Mouse (Mus musculus): ENCODE results near the gene Bcam. TPM values are rescaled to one million over a fixed set of nuclear protein-coding genes. Genes with fewer than 3 reads are reported as not detected.

Gene Bcam
- polyA plus RNA-seq, 1 experiment from 2014 or later: 17.5 TPM

DNA sequence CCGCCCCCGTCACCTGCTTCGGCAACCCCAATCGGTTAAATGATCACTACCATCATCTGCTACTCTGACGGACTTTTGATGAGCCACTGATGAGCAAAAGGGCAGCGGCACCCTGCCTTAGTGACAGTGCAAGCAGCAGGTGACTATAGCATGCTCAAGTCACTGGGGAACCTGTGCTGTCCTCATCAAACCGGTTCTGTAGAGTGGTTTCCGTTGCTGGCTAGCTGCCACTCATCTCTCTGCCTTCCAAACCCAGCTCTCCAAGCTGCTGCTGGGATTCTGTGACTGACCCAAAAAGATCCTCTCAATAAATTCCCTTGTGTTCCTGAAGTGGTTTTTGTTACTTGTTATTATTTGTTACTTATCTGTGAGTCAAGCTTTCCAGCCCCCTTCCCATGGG, 7.8 kb upstream of the Bcam start:
- Histone ChIP-seq H3K4me3 (replicated peaks; ENCODE audit: low read length) (no peak overlapping the region), H3K9me3 (ENCODE audit: control insufficient read depth, low read length) (no peaks in the 10 kb centered on the region), H3K27me3 (ENCODE audit: control insufficient read depth, insufficient read depth, low read length) (no peaks in the 10 kb centered on the region), H3K9ac (no peak overlapping the region), H3K4me2 (replicated peaks) (no peak overlapping the region), H3K27ac (no peak overlapping the region), H3K36me3 (replicated peaks; ENCODE audit: control insufficient read depth, insufficient read depth) (no peaks in the 10 kb centered on the region), H3K4me1 (replicated peaks; ENCODE audit: control insufficient read depth, insufficient read depth, low read length) (no peaks in the 10 kb centered on the region)
- ATAC-seq (ENCODE audit: low FRiP score): no peak
- WGBS: 86% methylated on average over 8 of the region's 8 CpGs
- DNase-seq (ENCODE audit: low spot score): no peak

GRCm38 (mm10) chr7:19777049-19777723, 6.4 kb upstream of the Bcam start:
- H3K27me3 ChIP-seq (ENCODE audit: control insufficient read depth, insufficient read depth, low read length): no peaks in the 10 kb centered on the region
- H3K9me3 ChIP-seq (ENCODE audit: control insufficient read depth, low read length): no peaks in the 10 kb centered on the region
- H3K36me3 ChIP-seq (replicated peaks; ENCODE audit: control insufficient read depth, insufficient read depth): no peaks in the 10 kb centered on the region
- no peak overlapping the region for H3K9ac ChIP-seq
- no peak for DNase-seq (ENCODE audit: low spot score)
- no peak for ATAC-seq (ENCODE audit: low FRiP score)
- H3K27ac ChIP-seq: no peak overlapping the region
- no peaks in the 10 kb centered on the region for H3K4me1 ChIP-seq (replicated peaks; ENCODE audit: control insufficient read depth, insufficient read depth, low read length)
- H3K4me2 ChIP-seq (replicated peaks): no peak overlapping the region
- 90% methylated on average over 11 of the region's 11 CpGs for WGBS
- H3K4me3 ChIP-seq (replicated peaks; ENCODE audit: low read length): no peak overlapping the region

DNA sequence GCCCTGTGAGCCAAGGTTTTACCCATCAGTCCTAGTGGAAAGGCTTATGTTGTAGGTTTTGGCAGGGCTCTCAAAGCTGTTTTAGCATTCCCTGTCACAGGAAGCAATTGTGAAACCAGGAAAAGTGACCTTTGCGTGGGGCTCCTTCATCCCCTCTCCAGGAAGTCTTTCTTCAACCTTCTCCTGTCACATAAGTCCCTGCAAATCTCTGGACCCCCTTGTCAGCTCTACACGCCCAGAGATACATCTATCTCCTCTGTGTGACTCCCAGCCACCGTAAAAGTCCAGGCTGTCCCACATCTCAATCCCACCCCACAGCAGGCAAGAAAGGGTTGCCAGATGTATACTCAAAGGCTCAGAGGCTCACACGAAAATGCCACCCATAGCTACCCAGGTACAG, 866 bp upstream of the Bcam start:
- H3K27ac ChIP-seq: no peak overlapping the region
- H3K4me2 ChIP-seq (replicated peaks): no peak overlapping the region
- no peaks in the 10 kb centered on the region for H3K36me3 ChIP-seq (replicated peaks; ENCODE audit: control insufficient read depth, insufficient read depth)
- DNase-seq (ENCODE audit: low spot score): no peak
- 62% methylated on average over 4 of the region's 4 CpGs for WGBS
- no peak for ATAC-seq (ENCODE audit: low FRiP score)
- H3K27me3 ChIP-seq (ENCODE audit: control insufficient read depth, insufficient read depth, low read length): peaks cover 38% of the 10 kb centered on the region
- H3K4me3 ChIP-seq (replicated peaks; ENCODE audit: low read length): no peak overlapping the region
- H3K9ac ChIP-seq: no peak overlapping the region
- no peaks in the 10 kb centered on the region for H3K9me3 ChIP-seq (ENCODE audit: control insufficient read depth, low read length)
- peaks cover 6% of the 10 kb centered on the region for H3K4me1 ChIP-seq (replicated peaks; ENCODE audit: control insufficient read depth, insufficient read depth, low read length)

GRCm38 (mm10) chr7:19770375-19770754, 451 bp downstream of the Bcam start:
- under 1% methylated on average over 28 of the region's 28 CpGs for WGBS
- Histone ChIP-seq H3K27me3 (ENCODE audit: control insufficient read depth, insufficient read depth, low read length) (peaks cover 38% of the 10 kb centered on the region), H3K4me1 (replicated peaks; ENCODE audit: control insufficient read depth, insufficient read depth, low read length) (peaks cover 6% of the 10 kb centered on the region), H3K36me3 (replicated peaks; ENCODE audit: control insufficient read depth, insufficient read depth) (no peaks in the 10 kb centered on the region), H3K4me2 (replicated peaks) (peak overlapping the region; percentile 68), H3K27ac (no peak overlapping the region), H3K9me3 (ENCODE audit: control insufficient read depth, low read length) (no peaks in the 10 kb centered on the region), H3K9ac (peak overlapping the region; percentile 59), H3K4me3 (replicated peaks; ENCODE audit: low read length) (peak overlapping the region; percentile 35)
- DNase-seq (ENCODE audit: low spot score): peak; percentile 68
- peak; percentile 79 for ATAC-seq (ENCODE audit: low FRiP score)

DNA sequence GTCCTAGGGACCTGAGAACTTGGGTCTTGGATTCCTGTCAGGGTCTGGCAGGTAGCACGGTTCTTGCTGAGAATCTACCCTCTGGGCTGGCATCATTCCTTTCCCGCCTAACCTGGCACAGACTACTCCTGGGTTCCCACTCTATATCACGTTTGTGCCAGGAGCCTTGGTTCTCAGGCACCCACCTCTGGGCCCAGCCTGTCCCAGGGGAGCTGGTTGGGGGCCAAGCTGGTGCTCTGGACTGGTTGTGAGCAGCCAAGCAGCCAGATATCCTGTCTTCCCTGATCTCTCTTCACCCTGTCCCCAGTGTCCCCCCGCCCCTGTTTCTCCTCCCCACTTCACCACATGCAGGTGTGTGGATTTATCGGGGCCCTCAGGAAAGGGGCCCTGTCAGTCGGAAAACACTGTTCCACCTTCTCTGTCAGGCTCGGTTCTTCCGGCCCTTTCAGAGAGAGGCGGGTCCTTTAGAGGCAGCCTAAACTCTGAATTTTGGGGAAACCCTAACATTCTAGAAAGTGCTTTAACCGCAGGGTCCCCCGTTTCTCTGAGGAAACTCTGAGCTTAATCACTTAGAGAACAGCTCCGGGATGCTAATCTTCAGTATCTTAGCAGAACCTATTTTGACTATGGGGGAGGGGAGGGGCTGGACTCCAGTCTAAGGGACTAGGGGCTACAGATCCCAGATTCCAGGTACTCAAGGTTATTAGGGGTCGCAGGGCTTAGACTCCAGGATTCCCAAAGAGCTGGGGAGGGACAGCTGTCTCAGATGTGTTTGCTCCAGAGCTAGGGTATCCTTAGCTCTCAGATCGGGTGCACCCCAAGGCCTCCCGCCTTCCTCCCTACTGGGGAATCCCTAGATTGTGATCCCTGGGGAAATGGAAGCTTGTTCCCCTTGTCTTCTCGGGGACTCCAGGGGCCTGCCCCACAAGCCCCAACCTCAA, 1.1 kb downstream of the Bcam start:
- peak overlapping the region; percentile 35 for H3K4me3 ChIP-seq (replicated peaks; ENCODE audit: low read length)
- ATAC-seq (ENCODE audit: low FRiP score) (no peak), DNase-seq (ENCODE audit: low spot score) (no peak)
- H3K36me3 ChIP-seq (replicated peaks; ENCODE audit: control insufficient read depth, insufficient read depth): no peaks in the 10 kb centered on the region
- peaks cover 6% of the 10 kb centered on the region for H3K4me1 ChIP-seq (replicated peaks; ENCODE audit: control insufficient read depth, insufficient read depth, low read length)
- WGBS: 11% methylated on average over 16 of the region's 16 CpGs
- H3K4me2 ChIP-seq (replicated peaks): peak overlapping the region; percentile 68
- peak overlapping the region; percentile 59 for H3K9ac ChIP-seq
- peaks cover 38% of the 10 kb centered on the region for H3K27me3 ChIP-seq (ENCODE audit: control insufficient read depth, insufficient read depth, low read length)
- H3K27ac ChIP-seq: no peak overlapping the region
- H3K9me3 ChIP-seq (ENCODE audit: control insufficient read depth, low read length): no peaks in the 10 kb centered on the region

- ATAC-seq (ENCODE audit: low FRiP score): no peak
- H3K4me2 ChIP-seq (replicated peaks): no peak overlapping the region
- peaks cover 38% of the 10 kb centered on the region for H3K27me3 ChIP-seq (ENCODE audit: control insufficient read depth, insufficient read depth, low read length)
- 31% methylated on average over 4 of the region's 4 CpGs for WGBS
- DNase-seq (ENCODE audit: low spot score): no peak
- H3K27ac ChIP-seq: no peak overlapping the region
- H3K36me3 ChIP-seq (replicated peaks; ENCODE audit: control insufficient read depth, insufficient read depth): no peaks in the 10 kb centered on the region
- H3K4me3 ChIP-seq (replicated peaks; ENCODE audit: low read length): no peak overlapping the region
- H3K4me1 ChIP-seq (replicated peaks; ENCODE audit: control insufficient read depth, insufficient read depth, low read length): peaks cover 6% of the 10 kb centered on the region
- no peak overlapping the region for H3K9ac ChIP-seq
- no peaks in the 10 kb centered on the region for H3K9me3 ChIP-seq (ENCODE audit: control insufficient read depth, low read length)
Observed at GRCm38 (mm10) chr7:19769001-19769400, 1.8 kb downstream of the Bcam start.

GRCm38 (mm10) chr7:19768251-19768650, 2.6 kb downstream of the Bcam start:
- no peak overlapping the region for H3K27ac ChIP-seq
- H3K4me1 ChIP-seq (replicated peaks; ENCODE audit: control insufficient read depth, insufficient read depth, low read length): peaks cover 6% of the 10 kb centered on the region
- no peak overlapping the region for H3K9ac ChIP-seq
- H3K4me2 ChIP-seq (replicated peaks): no peak overlapping the region
- H3K9me3 ChIP-seq (ENCODE audit: control insufficient read depth, low read length): no peaks in the 10 kb centered on the region
- 69% methylated on average over 14 of the region's 14 CpGs for WGBS
- H3K27me3 ChIP-seq (ENCODE audit: control insufficient read depth, insufficient read depth, low read length): peaks cover 38% of the 10 kb centered on the region
- H3K36me3 ChIP-seq (replicated peaks; ENCODE audit: control insufficient read depth, insufficient read depth): no peaks in the 10 kb centered on the region
- ATAC-seq (ENCODE audit: low FRiP score) (no peak), DNase-seq (ENCODE audit: low spot score) (no peak)
- no peak overlapping the region for H3K4me3 ChIP-seq (replicated peaks; ENCODE audit: low read length)

GRCm38 (mm10) chr7:19764581-19764980, 6.2 kb downstream of the Bcam start:
- ATAC-seq (ENCODE audit: low FRiP score) (no peak), DNase-seq (ENCODE audit: low spot score) (no peak)
- H3K27me3 ChIP-seq (ENCODE audit: control insufficient read depth, insufficient read depth, low read length): peaks cover 13% of the 10 kb centered on the region
- H3K4me2 ChIP-seq (replicated peaks): no peak overlapping the region
- H3K27ac ChIP-seq: no peak overlapping the region
- H3K9ac ChIP-seq: no peak overlapping the region
- H3K4me3 ChIP-seq (replicated peaks; ENCODE audit: low read length): no peak overlapping the region
- no peaks in the 10 kb centered on the region; the same call in 1 of the 2 replicates for H3K36me3 ChIP-seq (replicated peaks; ENCODE audit: control insufficient read depth, insufficient read depth)
- WGBS: 88% methylated on average over 9 of the region's 9 CpGs
- H3K4me1 ChIP-seq (replicated peaks; ENCODE audit: control insufficient read depth, insufficient read depth, low read length): no peaks in the 10 kb centered on the region
- no peaks in the 10 kb centered on the region for H3K9me3 ChIP-seq (ENCODE audit: control insufficient read depth, low read length)

- H3K36me3 ChIP-seq (replicated peaks; ENCODE audit: control insufficient read depth, insufficient read depth): no peaks in the 10 kb centered on the region; the same call in 1 of the 2 replicates
- H3K4me1 ChIP-seq (replicated peaks; ENCODE audit: control insufficient read depth, insufficient read depth, low read length): no peaks in the 10 kb centered on the region
- H3K27ac ChIP-seq: no peak overlapping the region
- no peak overlapping the region for H3K4me3 ChIP-seq (replicated peaks; ENCODE audit: low read length)
- ATAC-seq (ENCODE audit: low FRiP score) (no peak), DNase-seq (ENCODE audit: low spot score) (no peak)
- no peak overlapping the region for H3K4me2 ChIP-seq (replicated peaks)
- no peaks in the 10 kb centered on the region for H3K9me3 ChIP-seq (ENCODE audit: control insufficient read depth, low read length)
- H3K27me3 ChIP-seq (ENCODE audit: control insufficient read depth, insufficient read depth, low read length): peaks cover 7% of the 10 kb centered on the region
- H3K9ac ChIP-seq: no peak overlapping the region
- WGBS: 86% methylated on average over 13 of the region's 13 CpGs
Observed at GRCm38 (mm10) chr7:19763829-19764477, 6.9 kb downstream of the Bcam start.

Measured in hindbrain, embryonic 14.5 days (tissue).